Mouse (Mus musculus) midbrain, embryonic 11.5 days (tissue): ENCODE data around the gene Rassf2. TPM values are rescaled to one million over a fixed set of nuclear protein-coding genes. Genes with fewer than 3 reads are reported as not detected.
A peak's percentile ranks its signal among the peaks of the same experiment; 100 is the strongest.

Experiments
- ATAC-seq: fragments of 200-750 bp; cut with Nextera tagmentation; 2 replicates; pipeline ENCODE4 v1.8.0; 2017; ENCODE audit warnings: moderate TSS enrichment, moderate library complexity; ENCODE audit not compliant: low FRiP score
- DNase-seq: peaks from one replicate; pipeline ENCODE4 v3.0.0; 2015; ENCODE audit warnings: low spot score; ENCODE audit errors: missing footprints
- H3K27ac ChIP-seq: fragments of 300-500 bp; sonication (generic); 2 replicates; pipeline ENCODE4 v1.5.1; 2014; ENCODE audit warnings: low read depth, low read length
- H3K27me3 ChIP-seq: fragments of 300-500 bp; sonication (generic); 2 replicates; pipeline ENCODE4 v1.6.1; 2014; ENCODE audit warnings: mild to moderate bottlenecking, low read length, moderate library complexity, mixed read lengths; ENCODE audit not compliant: control insufficient read depth, insufficient read depth
- H3K36me3 ChIP-seq: fragments of 300-500 bp; sonication (generic); 2 replicates; pipeline ENCODE4 v1.6.1; 2014; ENCODE audit warnings: mild to moderate bottlenecking, low read length, moderate library complexity, mixed read lengths; ENCODE audit not compliant: control insufficient read depth, insufficient read depth
- H3K4me1 ChIP-seq: fragments of 300-500 bp; sonication (generic); 2 replicates; pipeline ENCODE4 v1.6.1; 2014; ENCODE audit warnings: low read length; ENCODE audit not compliant: control insufficient read depth, insufficient read depth
- H3K4me2 ChIP-seq: fragments of 300-500 bp; sonication (generic); 2 replicates; pipeline ENCODE4 v1.6.1; 2014; ENCODE audit warnings: mild to moderate bottlenecking, moderate library complexity
- H3K4me3 ChIP-seq: fragments of 300-500 bp; sonication (generic); 2 replicates; pipeline ENCODE4 v1.5.1; 2014; ENCODE audit warnings: low read depth, low read length
- H3K9ac ChIP-seq: fragments of 300-500 bp; sonication (generic); 2 replicates; pipeline ENCODE4 v1.6.1; 2014; ENCODE audit warnings: low read length
- H3K9me3 ChIP-seq: fragments of 300-500 bp; sonication (generic); 2 replicates; pipeline ENCODE4 v1.6.1; 2016; ENCODE audit warnings: low read length; ENCODE audit not compliant: control insufficient read depth
- WGBS: fragments of 180-500 bp; shearing (Covaris S2); extraction: QIAGEN DNeasy Blood & Tissue Kit; methylation state at CpG from one replicate; pipeline ENCODE4 v1.1.7; 2014; 5-methylcytosine and 5-hydroxymethylcytosine counted together
- polyA plus RNA-seq: library from polyadenylated mRNA; unstranded; fragments of >200 nt; fragmentation: Nextera tagmentation; extraction: Ambion mirVana; gene quantifications from 2 replicates; pipeline ENCODE4 v1.2.1, GENCODE M21; 2014

The Rassf2 gene
- polyA plus RNA-seq, 1 experiment from 2014 or later: 32.3 TPM

DNA sequence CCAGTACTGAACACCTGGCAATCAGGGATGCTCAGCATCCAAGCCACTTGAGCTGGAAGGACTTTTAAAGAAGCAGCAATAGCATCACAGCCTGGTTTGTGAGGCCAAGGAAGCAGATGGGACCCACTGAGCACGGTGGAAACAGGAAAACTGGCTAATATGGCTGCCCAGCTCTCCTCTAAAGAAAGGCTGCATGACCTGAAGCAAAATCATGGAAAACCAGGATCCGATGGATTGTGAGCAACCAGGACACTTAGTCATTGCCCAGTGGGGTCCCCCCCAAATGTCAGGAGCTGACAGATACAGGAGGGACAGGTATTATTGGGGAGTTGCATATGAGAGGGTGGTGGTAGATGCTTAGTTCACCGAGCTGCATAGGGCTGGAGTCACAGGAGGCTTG is 81.9 kb downstream of the Rassf2 start:
- Histone ChIP-seq H3K36me3 (no peaks in the 10 kb centered on the region), H3K9me3 (no peaks in the 10 kb centered on the region), H3K4me3 (no peak overlapping the region), H3K4me1 (peaks cover 2% of the 10 kb centered on the region; the same call in 1 of the 2 replicates), H3K4me2 (no peak overlapping the region), H3K27ac (no peak overlapping the region), H3K27me3 (peaks cover 5% of the 10 kb centered on the region), H3K9ac (no peak overlapping the region)
- 79% methylated on average over 3 of the region's 3 CpGs for WGBS
- DNase-seq (peak; percentile 71), ATAC-seq (no peak)

GRCm38 (mm10) chr2:131946351-131946750 is 83.7 kb downstream of the Rassf2 start:
- ATAC-seq (no peak), DNase-seq (no peak)
- no peak overlapping the region for H3K27ac ChIP-seq
- H3K36me3 ChIP-seq: no peaks in the 10 kb centered on the region
- no peaks in the 10 kb centered on the region; the same call in 1 of the 2 replicates for H3K27me3 ChIP-seq
- H3K4me3 ChIP-seq: no peak overlapping the region
- 92% methylated on average over 16 of the region's 16 CpGs for WGBS
- H3K4me2 ChIP-seq: no peak overlapping the region
- H3K9ac ChIP-seq: no peak overlapping the region
- H3K9me3 ChIP-seq: no peaks in the 10 kb centered on the region
- no peaks in the 10 kb centered on the region for H3K4me1 ChIP-seq

- 91% methylated on average over 6 of the region's 6 CpGs for WGBS
- H3K4me2 ChIP-seq: no peak overlapping the region
These were observed 84.3 kb downstream of the Rassf2 start for GRCm38 (mm10) chr2:131945765-131946164.

DNA sequence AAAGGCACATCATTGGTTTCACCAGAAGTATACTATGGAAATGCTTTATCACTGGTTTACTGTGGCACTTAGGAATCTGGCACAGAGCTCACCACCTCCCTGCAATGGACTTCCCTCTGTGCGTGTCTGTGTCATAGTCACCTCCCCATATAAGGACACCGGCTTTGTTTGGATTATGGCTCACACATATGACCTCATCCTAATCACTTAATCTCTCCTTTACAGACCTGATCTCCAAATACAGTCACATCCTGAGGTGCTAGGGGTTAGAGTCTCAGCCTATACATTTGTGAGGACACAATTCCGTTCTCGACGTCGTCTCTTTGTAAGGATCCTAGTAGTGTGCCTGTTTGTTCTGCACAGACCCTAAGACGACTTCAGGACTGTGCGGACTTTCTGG is 84.8 kb downstream of the Rassf2 start:
- Histone ChIP-seq H3K9me3 (no peaks in the 10 kb centered on the region), H3K4me3 (no peak overlapping the region), H3K4me2 (no peak overlapping the region), H3K27ac (no peak overlapping the region), H3K9ac (no peak overlapping the region), H3K36me3 (no peaks in the 10 kb centered on the region), H3K4me1 (no peaks in the 10 kb centered on the region), H3K27me3 (no peaks in the 10 kb centered on the region)
- no peak for ATAC-seq
- WGBS: 89% methylated on average over 8 of the region's 8 CpGs
- peak; percentile 75 for DNase-seq

More at GRCm38 (mm10) chr2:131945765-131946164, 84.3 kb downstream of the Rassf2 start:
- no peaks in the 10 kb centered on the region for H3K27me3 ChIP-seq
- H3K36me3 ChIP-seq: no peaks in the 10 kb centered on the region
- ATAC-seq (no peak), DNase-seq (no peak)
- H3K9me3 ChIP-seq: no peaks in the 10 kb centered on the region
- no peak overlapping the region for H3K27ac ChIP-seq
- H3K4me1 ChIP-seq: no peaks in the 10 kb centered on the region
- no peak overlapping the region for H3K9ac ChIP-seq
- no peak overlapping the region for H3K4me3 ChIP-seq

- no peak overlapping the region for H3K9ac ChIP-seq
- H3K36me3 ChIP-seq: no peaks in the 10 kb centered on the region
- no peak for ATAC-seq
- no peak overlapping the region for H3K4me3 ChIP-seq
- peak; percentile 72 for DNase-seq
- H3K27me3 ChIP-seq: no peaks in the 10 kb centered on the region
- 18% methylated on average over 1 of the region's 1 CpGs for WGBS
- no peak overlapping the region for H3K4me2 ChIP-seq
- no peak overlapping the region for H3K27ac ChIP-seq
- no peaks in the 10 kb centered on the region for H3K4me1 ChIP-seq
- H3K9me3 ChIP-seq: no peaks in the 10 kb centered on the region
These were observed 85.7 kb downstream of the Rassf2 start for GRCm38 (mm10) chr2:131944370-131944769.

- no peak for ATAC-seq
- H3K9me3 ChIP-seq: no peaks in the 10 kb centered on the region
- no peak overlapping the region for H3K4me3 ChIP-seq
- 81% methylated on average over 6 of the region's 6 CpGs for WGBS
- no peaks in the 10 kb centered on the region for H3K4me1 ChIP-seq
- H3K36me3 ChIP-seq: no peaks in the 10 kb centered on the region; the same call in 1 of the 2 replicates
- H3K9ac ChIP-seq: no peak overlapping the region
- no peaks in the 10 kb centered on the region for H3K27me3 ChIP-seq
- no peak overlapping the region for H3K27ac ChIP-seq
- DNase-seq: peak; percentile 67
- no peak overlapping the region for H3K4me2 ChIP-seq
These were observed 88.6 kb downstream of the Rassf2 start for GRCm38 (mm10) chr2:131941501-131941900.

- Histone ChIP-seq H3K27ac (no peak overlapping the region), H3K36me3 (no peaks in the 10 kb centered on the region; the same call in 1 of the 2 replicates), H3K4me1 (no peaks in the 10 kb centered on the region), H3K9ac (no peak overlapping the region), H3K4me2 (no peak overlapping the region), H3K9me3 (no peaks in the 10 kb centered on the region), H3K4me3 (no peak overlapping the region), H3K27me3 (no peaks in the 10 kb centered on the region)
- 84% methylated on average over 3 of the region's 3 CpGs for WGBS
- no peak for DNase-seq
- no peak for ATAC-seq
These were observed 89.6 kb downstream of the Rassf2 start for GRCm38 (mm10) chr2:131940506-131940905.

Other genes with a start within 250 kb of the Rassf2 start
- gene Erv3, start 170.5 kb downstream of the Rassf2 start, polyA plus RNA-seq: not detected in 2 replicates
- 27.2 and 29.7 TPM in 2 replicates for gene Prnp, start 120.3 kb downstream of the Rassf2 start, polyA plus RNA-seq
- not detected in 2 replicates for gene Prn, start 120.3 kb downstream of the Rassf2 start, polyA plus RNA-seq
- gene Prnd, start 79.4 kb downstream of the Rassf2 start, polyA plus RNA-seq: 5.3 and 6.9 TPM in 2 replicates
- gene Slc23a2, start 114.8 kb upstream of the Rassf2 start, polyA plus RNA-seq: 9.8 and 9.9 TPM in 2 replicates
- gene Tmem230, start 217.5 kb upstream of the Rassf2 start, polyA plus RNA-seq: 54.2 and 57.1 TPM in 2 replicates
- 405 and 408 TPM in 2 replicates for gene Pcna, start 223.1 kb upstream of the Rassf2 start, polyA plus RNA-seq
- gene Cds2, start 232.9 kb upstream of the Rassf2 start, polyA plus RNA-seq: 25.6 and 30.7 TPM in 2 replicates